Mouse (Mus musculus) intestine, postnatal 0 days (tissue): Measurements from ENCODE around the gene Slc16a5. TPM values are rescaled to one million over a fixed set of nuclear protein-coding genes. Genes with fewer than 3 reads are reported as not detected.

Experiments used
- ATAC-seq: fragments of 200-750 bp; cut with Nextera tagmentation; 2 replicates; pipeline ENCODE4 v1.8.0; 2017; ENCODE audit warnings: mild to moderate bottlenecking, moderate TSS enrichment, moderate library complexity
- H3K27ac ChIP-seq: fragments of 300-500 bp; sonication (generic); 2 replicates; pipeline ENCODE4 v1.5.1; 2014; ENCODE audit warnings: mild to moderate bottlenecking, low read depth, low read length, moderate library complexity
- H3K27me3 ChIP-seq: fragments of 300-500 bp; sonication (generic); replicated peaks from 2 replicates; pipeline ENCODE4 v1.6.1; 2014; ENCODE audit warnings: low read length, mixed read lengths; ENCODE audit not compliant: control insufficient read depth, insufficient read depth
- H3K36me3 ChIP-seq: fragments of 300-500 bp; sonication (generic); 2 replicates; pipeline ENCODE4 v1.6.1; 2014; ENCODE audit warnings: mild to moderate bottlenecking, moderate library complexity; ENCODE audit not compliant: control insufficient read depth, insufficient read depth
- H3K4me1 ChIP-seq: fragments of 300-500 bp; sonication (generic); replicated peaks from 2 replicates; pipeline ENCODE4 v1.6.1; 2014; ENCODE audit warnings: antibody characterized with exemption, low read length, mixed read lengths; ENCODE audit not compliant: control insufficient read depth, insufficient read depth
- H3K4me2 ChIP-seq: fragments of 300-500 bp; sonication (generic); replicated peaks from 2 replicates; pipeline ENCODE4 v1.6.1; 2014; ENCODE audit warnings: low read depth, mild to moderate bottlenecking, moderate library complexity
- H3K4me3 ChIP-seq: fragments of 300-500 bp; sonication (generic); 2 replicates; pipeline ENCODE4 v1.5.1; 2014; ENCODE audit warnings: low read depth, low read length
- H3K9ac ChIP-seq: fragments of 300-500 bp; sonication (generic); 2 replicates; pipeline ENCODE4 v1.6.1; 2014; ENCODE audit warnings: mild to moderate bottlenecking, low read depth, low read length
- H3K9me3 ChIP-seq: fragments of 300-500 bp; sonication (generic); 2 replicates; pipeline ENCODE4 v1.6.1; 2016; ENCODE audit warnings: mixed run types; ENCODE audit not compliant: control insufficient read depth
- CTCF ChIP-seq: sonication (generic); IDR thresholded peaks from 2 replicates; pipeline ENCODE4 v1.5.1; 2016; ENCODE audit warnings: low read depth, mild to moderate bottlenecking, control low read depth, antibody characterized with exemption, moderate library complexity
- WGBS: fragments of 180-500 bp; shearing (Covaris S2); extraction: QIAGEN DNeasy Blood & Tissue Kit; methylation state at CpG from one replicate; pipeline ENCODE4 v1.1.7; 2014; 5-methylcytosine and 5-hydroxymethylcytosine counted together
- polyA plus RNA-seq: library from polyadenylated mRNA; unstranded; fragments of >200 nt; fragmentation: Nextera tagmentation; extraction: Ambion mirVana; gene quantifications from 2 replicates; pipeline ENCODE4 v1.2.1, GENCODE M21; 2015

Slc16a5 gene
- polyA plus RNA-seq, 1 experiment from 2014 or later, result 3.0 TPM

GRCm38 (mm10) chr11:115441417-115441816, 20.9 kb upstream of the Slc16a5 start:
- TF ChIP-seq CTCF, result no peak
- no peak for ATAC-seq
- H3K4me2 ChIP-seq, result no peak overlapping the region
- 56% methylated on average over 15 of the region's 15 CpGs for WGBS
- no peaks in the 10 kb centered on the region for H3K9me3 ChIP-seq
- H3K36me3 ChIP-seq, result no peaks in the 10 kb centered on the region
- no peak overlapping the region for H3K27ac ChIP-seq
- no peaks in the 10 kb centered on the region for H3K4me1 ChIP-seq
- no peak overlapping the region for H3K9ac ChIP-seq
- H3K27me3 ChIP-seq, result no peaks in the 10 kb centered on the region
- H3K4me3 ChIP-seq, result no peak overlapping the region

- Histone ChIP-seq H3K4me3 (no peak overlapping the region), H3K4me2 (peak overlapping the region; percentile 48)
- no peak for ATAC-seq
Observed at GRCm38 (mm10) chr11:115446906-115447305, 15.4 kb upstream of the Slc16a5 start.

GRCm38 (mm10) chr11:115447321-115447885, 14.9 kb upstream of the Slc16a5 start:
- no peaks in the 10 kb centered on the region for H3K36me3 ChIP-seq
- H3K9ac ChIP-seq, result peak overlapping the region; percentile 34; the same call in 1 of the 2 replicates
- peak; percentile 14 for ATAC-seq
- H3K4me1 ChIP-seq, result peaks cover 16% of the 10 kb centered on the region; the same call in 1 of the 2 replicates
- peak overlapping the region; percentile 48 for H3K4me2 ChIP-seq
- no peak for TF ChIP-seq CTCF
- H3K9me3 ChIP-seq, result no peaks in the 10 kb centered on the region
- H3K27me3 ChIP-seq, result no peaks in the 10 kb centered on the region
- 48% methylated on average over 11 of the region's 11 CpGs for WGBS
- peak overlapping the region; percentile 87 for H3K27ac ChIP-seq
- H3K4me3 ChIP-seq, result no peak overlapping the region

More at GRCm38 (mm10) chr11:115446906-115447305, 15.4 kb upstream of the Slc16a5 start:
- Histone ChIP-seq H3K36me3 (no peaks in the 10 kb centered on the region), H3K9me3 (no peaks in the 10 kb centered on the region), H3K4me1 (peaks cover 16% of the 10 kb centered on the region; the same call in 1 of the 2 replicates), H3K9ac (peak overlapping the region; percentile 34; the same call in 1 of the 2 replicates), H3K27ac (peak overlapping the region; percentile 87), H3K27me3 (no peaks in the 10 kb centered on the region)
- TF ChIP-seq CTCF, result no peak
- 26% methylated on average over 3 of the region's 3 CpGs for WGBS

- H3K4me3 ChIP-seq, result no peak overlapping the region
- peaks cover 16% of the 10 kb centered on the region; the same call in 1 of the 2 replicates for H3K4me1 ChIP-seq
- H3K4me2 ChIP-seq, result peak overlapping the region; percentile 48
- H3K36me3 ChIP-seq, result no peaks in the 10 kb centered on the region
- H3K27me3 ChIP-seq, result no peaks in the 10 kb centered on the region
- ATAC-seq, result peak; percentile 60
- H3K27ac ChIP-seq, result peak overlapping the region; percentile 87
- TF ChIP-seq CTCF, result no peak
- H3K9ac ChIP-seq, result 0 out of 2 replicates have a peak overlapping the region, but pooled peaks have one; percentile 17
- WGBS, result 47% methylated on average over 16 of the region's 16 CpGs
- no peaks in the 10 kb centered on the region for H3K9me3 ChIP-seq
Observed at GRCm38 (mm10) chr11:115448075-115448474, 14.2 kb upstream of the Slc16a5 start.

GRCm38 (mm10) chr11:115448998-115449397, 13.3 kb upstream of the Slc16a5 start:
- no peaks in the 10 kb centered on the region for H3K9me3 ChIP-seq
- H3K27me3 ChIP-seq, result no peaks in the 10 kb centered on the region
- 33% methylated on average over 7 of the region's 7 CpGs for WGBS
- H3K4me3 ChIP-seq, result no peak overlapping the region
- peak overlapping the region; percentile 11; the same call in 1 of the 2 replicates for H3K9ac ChIP-seq
- no peak for TF ChIP-seq CTCF
- peaks cover 16% of the 10 kb centered on the region; the same call in 1 of the 2 replicates for H3K4me1 ChIP-seq
- peak overlapping the region; percentile 37; the same call in 1 of the 2 replicates for H3K4me2 ChIP-seq
- H3K27ac ChIP-seq, result peak overlapping the region; percentile 87
- no peak for ATAC-seq
- no peaks in the 10 kb centered on the region for H3K36me3 ChIP-seq

GRCm38 (mm10) chr11:115450176-115450575, 12.1 kb upstream of the Slc16a5 start:
- H3K27ac ChIP-seq, result peak overlapping the region; percentile 87
- no peaks in the 10 kb centered on the region for H3K27me3 ChIP-seq
- no peaks in the 10 kb centered on the region for H3K9me3 ChIP-seq
- peak; percentile 85 for ATAC-seq
- no peak for TF ChIP-seq CTCF
- H3K4me3 ChIP-seq, result no peak overlapping the region
- no peak overlapping the region for H3K9ac ChIP-seq
- H3K4me1 ChIP-seq, result peaks cover 16% of the 10 kb centered on the region; the same call in 1 of the 2 replicates
- H3K4me2 ChIP-seq, result peak overlapping the region; percentile 37
- 48% methylated on average over 7 of the region's 7 CpGs for WGBS
- no peaks in the 10 kb centered on the region for H3K36me3 ChIP-seq
